Mouse (Mus musculus) heart, adult 2 months (tissue): ENCODE results near the gene Arhgap19.

Experiments
- CTCF ChIP-seq: fragments of 200-600 bp; IDR thresholded peaks from 2 replicates; pipeline ENCODE4 v1.8.1; 2022; ENCODE audit warnings: antibody characterized with exemption, mild to moderate bottlenecking, moderate library complexity
- EP300 ChIP-seq: fragments of 200-500 bp; IDR thresholded peaks from 2 replicates; pipeline ENCODE4 v1.6.1; 2011; ENCODE audit warnings: low read depth, low read length, control low read depth; ENCODE audit not compliant: insufficient read depth

DNA sequence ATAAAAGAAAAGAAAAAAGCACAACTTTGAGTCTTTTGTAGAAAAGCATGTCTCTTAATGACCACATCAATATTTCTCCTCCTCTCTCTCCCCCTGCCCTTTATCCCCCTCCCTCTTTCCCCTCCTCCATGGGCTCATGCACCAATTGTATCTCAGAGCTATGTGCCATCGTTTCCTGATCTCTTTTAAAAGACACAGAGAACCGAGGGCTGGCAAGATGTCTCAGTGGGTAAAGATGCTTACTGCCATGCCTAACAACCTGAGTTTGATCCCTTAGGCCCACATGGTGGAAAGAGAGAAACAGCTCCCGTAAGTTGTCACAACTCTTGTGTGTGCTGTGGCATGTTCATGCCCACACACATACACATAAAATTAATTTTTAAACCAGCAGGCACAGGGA lies 34.9 kb upstream of the Arhgap19 start:
- no peak for TF ChIP-seq CTCF
- no peak for TF ChIP-seq EP300
